Mouse (Mus musculus) layer of hippocampus, adult 9-11 months (tissue): ENCODE results near the gene Cnot6.

Source experiments
- DNase-seq: peaks from one replicate; pipeline ENCODE4 v3.0.0; 2022

Cnot6 gene

DNA sequence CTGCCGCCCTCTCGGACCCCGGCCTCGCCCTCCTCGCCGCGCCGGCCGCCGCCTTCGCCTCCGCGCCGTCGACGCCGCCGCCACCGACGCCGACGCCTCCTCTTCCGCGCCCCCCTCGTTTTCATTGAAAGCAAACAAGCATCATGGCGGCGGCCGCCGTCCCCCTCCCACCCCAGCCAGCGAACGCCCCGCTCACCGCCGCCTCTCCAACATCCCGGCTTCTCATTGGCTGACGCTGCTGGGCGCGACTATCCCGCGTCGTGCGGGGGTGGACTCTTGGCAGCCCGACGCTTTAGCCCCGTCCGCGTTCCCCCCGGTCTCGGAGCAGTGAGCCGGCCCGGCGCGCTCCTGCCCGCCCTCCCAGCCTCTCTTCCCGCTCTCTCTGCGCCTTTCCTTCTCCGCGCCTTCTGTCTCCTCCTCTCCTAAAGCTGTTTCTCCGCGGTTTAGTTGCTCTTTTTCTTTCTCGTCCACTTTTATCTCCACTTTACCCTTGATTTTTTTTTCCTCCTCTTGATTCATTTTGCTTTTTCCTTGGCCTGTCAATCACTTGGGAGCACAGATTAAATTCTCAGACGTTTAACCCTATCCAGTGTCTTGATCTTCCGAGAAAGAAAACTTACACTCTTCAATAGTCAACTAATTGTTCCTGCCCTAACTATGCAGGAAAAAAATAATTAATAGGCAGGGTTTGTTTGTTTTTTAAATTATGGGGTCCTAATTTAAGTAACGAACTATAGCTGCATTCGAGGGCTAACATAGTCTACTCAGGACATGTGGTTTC lies at the start of gene Cnot6:
Gene Cnot6, minus strand, starts transcription at position 169 of the 781 bp plus-strand sequence.
- DNase-seq: peak; percentile 97

DNA sequence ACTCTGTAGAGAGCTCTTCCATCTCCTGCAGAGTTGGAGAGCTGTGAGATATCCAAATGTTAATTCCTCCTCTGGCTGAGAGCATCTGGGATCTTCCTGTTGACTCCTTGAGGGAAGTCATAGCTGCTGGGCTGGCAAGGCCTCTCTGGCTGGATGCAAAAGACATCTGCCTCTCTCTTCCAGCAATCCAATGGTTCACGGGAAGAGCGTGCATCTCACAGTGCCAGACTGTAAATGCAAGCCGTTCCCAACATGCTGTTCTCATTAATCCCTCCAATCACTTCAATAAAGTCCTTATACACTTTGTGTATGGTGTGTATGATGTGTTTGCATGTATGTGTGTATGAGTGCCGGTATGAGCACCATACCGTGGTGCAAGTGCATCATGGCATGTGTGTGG lies 48.6 kb upstream of the Cnot6 start:
- no peak for DNase-seq

DNA sequence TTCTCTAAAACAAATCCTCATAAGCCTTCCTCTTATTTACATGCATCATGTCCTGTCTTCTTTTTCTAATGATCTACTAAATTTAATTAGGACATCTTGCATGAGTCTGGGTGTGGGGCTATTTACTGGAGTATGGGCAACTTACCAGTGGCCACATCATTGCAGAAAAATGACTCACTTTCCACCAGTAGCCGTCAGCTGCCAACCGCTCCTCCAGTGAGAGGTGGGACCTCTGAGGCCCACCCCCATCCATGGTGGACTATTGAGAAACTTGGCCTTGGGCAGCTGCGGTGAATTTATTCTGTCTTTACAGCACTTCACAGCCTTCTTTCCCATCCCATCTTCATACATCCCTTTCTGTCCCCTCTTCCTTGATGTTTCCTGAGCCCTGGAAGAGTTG lies 45.6 kb upstream of the Cnot6 start:
- DNase-seq: no peak

DNA sequence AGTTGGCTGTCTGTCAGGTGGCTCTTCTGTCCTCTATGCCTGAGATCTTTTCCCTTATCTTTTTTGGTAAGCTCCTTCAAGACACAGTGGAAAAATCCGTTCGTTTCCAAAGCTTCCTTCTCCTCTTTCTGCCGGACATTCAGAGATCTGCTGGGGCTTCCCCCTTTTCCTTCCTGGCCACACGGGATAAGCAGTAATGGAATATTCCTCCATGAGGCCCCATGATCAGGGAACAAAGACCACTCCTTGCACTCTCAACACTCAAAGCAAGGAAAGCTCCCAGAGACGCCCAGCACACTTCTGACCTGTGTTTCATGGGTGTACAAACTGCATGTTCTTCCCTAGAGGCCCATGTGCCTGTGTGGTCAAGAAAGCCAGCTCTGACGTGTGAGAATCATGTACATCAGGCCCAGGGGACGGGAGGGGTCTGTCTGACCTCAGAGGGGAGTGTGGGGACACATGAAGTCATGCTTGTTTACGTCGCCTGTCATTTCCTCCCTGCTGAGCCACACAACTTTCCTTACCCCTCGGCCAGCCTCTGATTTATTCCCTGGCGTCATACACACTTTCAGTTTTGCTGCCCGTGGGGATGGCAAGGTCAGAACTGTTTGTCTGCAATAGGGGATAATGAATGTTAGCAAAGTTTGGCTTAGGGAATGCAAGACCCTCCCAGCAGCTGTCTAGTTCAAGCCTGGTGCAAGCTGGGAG lies 42.6 kb upstream of the Cnot6 start:
- DNase-seq: no peak

DNA sequence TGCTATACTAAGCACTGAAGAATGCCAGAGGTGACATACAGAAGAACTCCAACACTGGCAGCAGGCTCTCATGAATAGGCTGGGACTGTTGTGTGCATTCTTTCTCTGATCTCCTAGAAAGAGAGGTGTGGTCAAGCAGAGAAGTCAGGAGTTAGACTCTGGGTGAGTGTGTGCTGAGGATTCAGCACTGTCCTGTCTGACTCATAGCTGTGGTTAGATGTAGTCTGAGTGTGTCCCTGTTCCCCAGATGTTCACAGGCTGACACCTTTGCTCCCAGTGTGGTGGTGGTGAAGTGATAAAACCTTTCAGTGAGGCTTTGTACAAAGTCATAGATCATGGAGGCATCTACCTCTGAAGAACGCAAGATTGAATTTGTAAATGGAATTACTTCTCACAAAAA lies 34.2 kb upstream of the Cnot6 start:
- no peak for DNase-seq

DNA sequence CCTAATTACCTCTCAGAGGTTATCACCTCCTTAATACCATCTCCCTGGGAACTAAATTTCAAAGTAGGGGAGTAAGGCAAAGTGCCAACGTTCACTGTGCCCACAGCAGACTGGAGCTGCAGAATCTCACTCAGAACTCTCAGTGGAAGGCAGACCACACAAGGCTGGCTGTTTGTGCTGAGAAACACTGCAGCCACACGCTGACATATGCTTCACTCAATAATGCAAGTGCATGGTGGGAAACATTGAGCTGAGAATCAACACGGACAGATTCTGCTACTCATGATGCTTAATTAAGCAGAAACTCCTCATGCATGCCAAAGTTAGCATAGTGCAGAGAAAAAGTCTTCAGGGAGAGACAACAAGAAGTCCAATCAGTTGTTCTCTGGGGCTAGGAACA lies 33.3 kb upstream of the Cnot6 start:
- DNase-seq: peak; percentile 9

DNA sequence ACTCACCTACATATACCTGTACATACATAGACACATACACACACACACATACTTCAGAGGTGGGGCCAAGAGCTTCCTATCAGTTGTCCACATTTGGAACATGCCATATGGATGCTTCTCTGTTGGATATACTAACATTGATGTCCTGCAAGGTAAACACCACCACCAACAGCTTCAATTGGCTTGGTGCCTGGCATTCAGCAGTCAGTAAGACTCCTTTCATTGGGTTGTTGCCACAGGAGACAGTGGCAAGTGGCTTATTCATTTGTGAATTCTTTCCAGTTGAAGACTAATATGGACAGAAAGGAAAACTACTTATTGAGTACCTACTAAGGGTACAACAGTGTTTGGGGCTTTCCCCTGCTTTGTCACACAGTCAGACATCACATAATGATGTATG lies 32.5 kb upstream of the Cnot6 start:
- DNase-seq: no peak

DNA sequence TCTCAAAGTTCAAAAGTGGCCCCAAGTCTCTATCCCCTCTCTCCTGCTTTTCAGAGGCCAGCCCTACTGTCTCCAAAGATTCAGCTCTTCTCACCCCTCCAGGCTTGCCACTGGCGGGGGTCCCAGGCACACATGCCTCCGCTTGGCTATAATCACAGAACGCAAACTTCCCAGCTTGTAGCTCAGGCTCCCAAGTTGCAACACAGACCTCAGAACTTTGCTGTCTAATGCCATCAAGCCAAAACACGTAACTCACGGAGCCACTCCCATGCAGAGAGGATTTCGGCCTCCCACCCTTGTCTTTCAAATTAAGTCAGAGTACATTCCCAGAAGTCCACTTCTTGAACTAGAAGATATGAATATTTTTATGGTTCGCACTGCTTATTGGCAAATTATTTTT lies 31.1 kb upstream of the Cnot6 start:
- no peak for DNase-seq

DNA sequence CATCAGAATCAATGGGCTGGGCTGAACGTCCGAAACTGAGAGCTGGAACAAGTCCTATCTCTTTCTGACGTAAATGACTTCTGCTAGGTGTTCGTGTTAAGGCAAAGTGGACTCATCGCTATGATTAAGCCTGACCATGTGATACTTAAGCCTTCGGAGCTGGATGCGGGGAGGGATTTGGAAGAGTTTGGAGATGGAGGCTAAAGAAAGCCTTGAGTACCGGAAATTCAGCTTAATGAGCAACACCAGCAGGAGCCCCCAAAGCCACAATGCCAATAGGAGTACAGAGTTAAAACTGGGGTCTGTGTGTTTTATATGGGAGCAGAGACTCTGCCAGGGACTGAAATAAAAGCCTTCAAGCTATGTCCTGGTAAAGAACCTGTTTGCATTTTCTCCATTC lies 29.7 kb upstream of the Cnot6 start:
- DNase-seq: no peak

DNA sequence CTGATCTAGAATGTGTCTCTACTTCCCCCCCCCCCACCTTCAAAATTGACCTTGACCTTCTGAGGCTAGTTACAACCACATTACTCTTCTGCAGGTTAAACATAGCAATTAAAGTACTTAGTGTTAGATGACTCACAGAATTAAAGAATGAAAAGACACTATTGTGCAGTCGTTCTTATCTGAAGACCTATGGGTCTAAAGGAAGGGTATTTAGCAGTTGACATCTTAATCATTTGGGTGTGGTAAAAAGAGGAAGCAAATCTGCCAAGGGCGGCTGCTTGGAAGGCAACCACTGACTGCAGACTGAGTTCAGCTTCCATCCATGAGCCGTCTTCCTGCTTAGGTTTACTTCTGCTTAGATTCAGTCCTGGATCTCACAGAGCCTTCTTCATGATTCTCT lies 27.3 kb upstream of the Cnot6 start:
- DNase-seq: no peak

DNA sequence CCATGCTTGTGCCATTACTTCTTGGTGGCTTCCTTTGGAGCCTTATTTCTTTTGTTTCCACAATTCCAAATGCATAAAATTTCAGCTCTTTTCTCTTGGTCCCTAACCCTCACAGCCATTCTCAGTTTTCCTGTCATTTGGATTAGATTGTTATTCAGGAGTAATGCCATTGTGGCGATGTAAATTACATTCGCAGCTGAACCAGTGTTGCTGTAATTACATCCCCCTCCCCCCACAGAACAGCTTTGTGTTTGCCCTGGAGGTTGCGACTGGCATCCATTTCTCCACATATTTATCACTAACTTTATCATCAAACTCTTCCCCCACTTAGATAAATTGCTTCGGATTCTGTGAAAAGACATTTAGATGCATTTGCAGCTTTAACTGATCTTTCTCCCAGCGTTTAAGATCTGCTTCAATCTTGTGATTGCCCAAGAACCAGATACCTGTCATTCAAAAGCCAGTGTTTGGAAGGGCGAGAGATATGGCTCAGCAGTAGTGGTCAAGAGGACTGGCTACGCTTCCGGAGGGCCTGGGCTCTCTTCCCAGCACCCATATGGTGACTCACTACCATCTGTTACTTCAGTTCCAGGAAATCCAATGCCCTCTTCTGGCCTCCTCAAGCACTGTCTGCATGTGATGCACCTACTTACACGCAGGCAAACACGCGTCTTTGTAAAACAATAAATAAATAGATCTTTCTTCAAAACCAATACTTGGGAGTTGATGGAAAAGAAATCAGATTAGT lies 26.3 kb upstream of the Cnot6 start:
- no peak for DNase-seq

DNA sequence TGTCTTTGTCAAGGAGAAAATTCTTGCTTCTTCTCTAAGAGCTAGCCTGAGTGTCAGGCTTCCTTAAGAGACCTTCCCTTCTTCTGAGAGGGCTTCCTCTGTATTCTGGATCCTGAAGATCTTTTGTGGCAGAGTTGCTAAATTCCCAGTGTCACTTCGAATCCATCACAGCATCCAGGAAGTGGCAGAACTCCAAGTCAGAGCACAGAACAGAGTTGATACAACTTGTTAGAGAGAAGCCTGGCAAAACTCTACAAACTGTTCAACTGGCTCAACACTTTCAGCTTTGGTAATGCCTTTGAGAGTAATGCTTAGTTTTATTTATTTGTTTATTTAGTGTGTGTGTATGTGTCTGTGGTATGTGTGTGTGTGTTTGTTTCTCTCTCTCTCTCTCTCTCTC lies 25.1 kb upstream of the Cnot6 start:
- no peak for DNase-seq

DNA sequence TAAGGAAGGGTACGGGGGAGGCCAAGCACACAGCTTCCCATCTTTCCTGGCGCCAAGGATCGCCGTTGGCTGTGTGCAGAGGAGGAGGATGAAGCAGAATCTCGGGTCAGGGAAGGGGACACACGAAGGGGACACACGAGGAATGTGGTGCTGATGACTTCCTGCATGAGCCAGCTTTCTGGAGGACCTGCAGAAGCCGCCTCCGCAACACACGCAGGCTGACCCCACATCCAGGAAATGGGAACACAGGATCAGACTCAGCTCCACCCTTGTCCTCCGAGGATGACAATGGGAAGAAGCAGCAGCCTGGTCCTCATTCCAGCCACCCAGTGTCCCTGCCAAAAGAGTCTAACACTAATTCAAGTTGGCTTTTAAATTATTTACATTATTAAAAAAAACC lies 22.2 kb upstream of the Cnot6 start:
- no peak for DNase-seq

DNA sequence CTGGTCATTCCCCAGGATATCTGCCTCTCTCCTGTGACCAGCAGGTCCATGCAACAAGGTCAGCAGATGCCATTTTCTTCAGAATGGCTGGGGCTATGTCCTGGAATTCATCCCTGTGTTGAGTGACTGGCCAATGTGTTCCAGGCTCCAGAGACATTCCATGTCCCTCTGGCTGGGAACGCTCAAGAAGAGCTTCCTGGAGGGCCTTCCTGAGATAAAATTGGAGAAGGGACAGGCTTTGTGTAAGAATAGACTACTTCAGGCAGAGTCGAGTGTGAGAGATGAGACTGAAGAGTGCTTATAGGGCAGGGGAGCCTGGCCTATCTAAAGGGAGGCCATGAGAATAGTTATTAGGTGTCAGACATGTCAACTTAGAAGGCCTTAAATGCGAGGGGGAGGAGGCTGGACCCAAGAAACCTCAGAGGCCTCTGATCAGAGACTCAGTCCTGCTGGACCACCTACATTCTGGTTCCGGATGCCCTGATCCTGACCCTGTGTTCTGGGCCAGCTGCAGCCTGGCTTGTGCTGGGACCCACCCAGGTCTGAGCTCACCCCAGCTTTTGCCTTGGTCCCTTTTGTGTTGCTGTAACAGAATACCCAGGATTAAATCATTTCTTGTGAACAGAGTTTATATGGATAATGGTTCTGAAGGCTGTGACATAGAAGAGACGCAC lies 17.9 kb upstream of the Cnot6 start:
- no peak for DNase-seq

DNA sequence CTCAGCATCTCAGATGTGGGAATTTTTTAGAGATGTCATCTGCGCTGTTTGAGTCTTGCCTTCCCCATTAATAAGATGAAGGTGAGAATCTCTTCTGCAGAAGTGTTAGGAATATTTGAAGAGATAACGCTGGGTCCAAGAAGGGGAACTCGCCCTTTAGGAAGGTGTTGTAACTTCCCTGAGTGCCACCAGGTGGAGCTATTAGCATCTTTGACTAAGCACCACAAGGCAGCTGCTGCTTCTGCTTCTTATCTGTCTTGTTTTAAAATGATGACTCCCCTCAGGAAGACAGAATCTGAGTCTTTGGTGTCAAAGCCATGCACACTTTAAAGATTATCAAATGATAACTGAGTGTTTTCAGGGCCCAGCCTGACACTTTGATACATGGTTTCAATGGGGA lies 15.4 kb upstream of the Cnot6 start:
- DNase-seq: peak; percentile 56

DNA sequence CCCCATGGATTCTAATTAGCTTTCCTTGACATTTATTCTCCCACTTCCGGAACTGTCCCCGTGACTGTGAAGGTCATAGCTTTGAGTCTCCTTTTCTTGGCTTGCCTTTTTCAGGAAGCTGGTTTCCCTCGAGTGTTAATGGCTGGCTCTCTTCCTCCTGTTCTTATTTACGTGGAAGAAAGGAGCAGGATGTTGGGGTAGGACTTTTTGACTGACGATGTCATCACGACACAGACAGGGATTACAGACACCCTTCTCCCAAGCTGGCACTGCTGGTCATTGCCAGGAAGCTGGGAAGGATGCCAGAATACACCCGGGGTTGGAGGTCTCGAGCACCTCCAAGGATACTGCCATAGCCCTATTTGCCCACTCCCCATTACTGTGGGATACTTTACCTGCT lies 14.3 kb upstream of the Cnot6 start:
- no peak for DNase-seq

DNA sequence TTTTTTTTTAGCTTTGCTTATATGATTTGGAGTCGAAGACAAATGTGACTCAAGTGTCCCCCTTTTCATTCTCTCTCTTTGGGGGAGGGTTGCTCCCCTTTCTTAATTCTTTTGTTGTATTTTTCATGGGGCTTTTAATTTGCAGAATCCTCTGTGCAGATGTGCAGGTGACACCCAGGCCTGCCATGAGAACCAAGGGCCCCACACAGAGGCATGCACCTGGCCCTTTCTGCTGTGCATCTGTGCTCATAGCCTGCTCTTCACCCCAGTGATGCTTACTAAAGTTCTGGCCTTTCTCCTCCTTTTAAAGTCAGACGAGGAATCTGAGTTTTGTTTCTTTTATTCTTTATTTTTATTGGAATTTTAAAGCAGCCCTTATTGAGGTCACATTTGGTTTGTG lies 12.2 kb upstream of the Cnot6 start:
- DNase-seq: no peak

DNA sequence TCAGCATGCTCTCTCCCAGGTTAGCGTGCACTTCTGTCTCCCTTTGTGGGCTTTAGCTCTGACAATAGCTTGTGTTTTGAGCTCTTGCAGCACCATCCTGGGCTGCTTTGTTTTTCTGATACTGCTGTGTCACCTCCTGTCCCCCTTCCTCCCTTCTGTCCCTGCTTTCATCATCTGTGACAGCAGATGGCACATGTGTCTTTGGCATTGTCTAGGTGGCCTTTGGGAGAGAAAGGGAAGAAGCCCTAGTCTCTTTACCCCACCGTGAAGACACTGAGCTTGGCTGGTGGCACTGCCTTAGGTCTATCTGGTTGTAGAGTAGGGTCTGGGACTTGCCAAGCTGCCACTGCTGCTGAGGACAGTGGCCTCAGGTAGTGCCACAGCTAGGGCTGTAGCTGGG lies 10.8 kb upstream of the Cnot6 start:
- DNase-seq: no peak

DNA sequence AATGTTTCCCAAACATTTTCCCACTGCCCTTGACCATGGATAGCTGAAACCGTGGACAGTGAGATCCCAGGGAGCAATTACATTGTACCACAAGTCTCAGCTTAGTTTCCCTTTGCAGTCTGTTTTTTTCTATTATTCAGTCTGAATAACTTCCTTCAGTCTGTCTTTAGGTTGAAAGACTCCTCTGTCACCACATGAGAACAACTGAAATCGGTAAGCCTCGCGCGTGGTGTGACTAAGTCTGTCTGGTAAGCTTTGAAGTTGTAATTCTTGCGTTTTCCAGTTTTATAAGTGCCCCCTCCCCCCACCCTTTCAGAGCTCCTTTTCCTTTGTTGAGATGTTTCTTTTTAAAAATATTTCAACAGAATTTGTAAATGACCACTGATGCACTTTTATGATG lies 10.2 kb upstream of the Cnot6 start:
- no peak for DNase-seq

DNA sequence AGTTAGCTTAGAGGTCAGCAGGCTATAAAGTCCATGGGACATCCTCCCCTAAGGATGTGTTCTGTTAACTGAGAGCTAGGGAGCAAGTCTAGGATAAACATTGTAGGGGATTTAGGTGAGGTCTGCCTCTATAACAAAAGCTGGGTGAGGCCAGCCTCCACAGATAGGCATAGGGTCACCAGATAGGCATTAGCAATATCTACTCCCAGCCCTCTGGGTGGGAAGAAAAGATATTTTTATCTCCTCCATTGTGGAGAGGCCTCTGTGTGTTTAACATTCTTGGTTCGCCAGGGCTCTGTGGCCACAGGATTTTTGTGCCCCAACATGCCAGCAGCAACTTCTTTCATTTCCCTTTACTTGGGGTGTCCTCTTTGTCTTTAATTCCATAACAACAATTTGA lies 8.8 kb upstream of the Cnot6 start:
- DNase-seq: no peak

DNA sequence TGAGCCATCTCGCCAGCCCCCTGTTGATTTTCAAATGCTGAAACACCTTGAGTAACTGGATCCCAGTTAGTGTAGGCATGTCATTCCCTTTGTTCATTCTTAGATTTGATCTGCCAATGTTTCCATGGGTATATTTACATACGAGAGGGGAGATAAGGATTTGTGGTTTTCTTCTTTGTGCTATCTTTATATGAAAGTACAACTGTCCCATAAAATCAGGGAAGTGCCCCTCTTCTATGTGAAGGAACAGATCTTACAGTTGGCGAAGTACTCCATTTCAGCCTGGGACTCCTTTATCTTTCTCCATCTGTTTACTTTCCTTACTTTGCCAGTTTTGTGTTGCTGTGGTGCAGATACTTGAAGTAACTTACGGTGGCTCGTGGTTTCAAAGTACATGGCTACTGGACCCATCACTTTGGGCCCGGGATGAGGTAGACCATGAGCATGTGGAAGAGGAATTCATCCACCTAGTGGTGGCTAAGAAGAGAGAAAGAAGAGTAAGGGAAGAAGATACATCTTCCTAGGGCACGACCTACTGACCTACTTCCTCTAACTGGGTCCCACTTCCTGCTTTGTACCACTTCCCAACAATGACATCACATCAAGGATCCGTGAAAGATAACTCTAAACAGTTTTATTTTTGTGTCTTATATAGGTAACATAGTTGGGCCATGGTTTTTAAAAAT lies 7.1 kb upstream of the Cnot6 start:
- no peak for DNase-seq
